Mouse (Mus musculus): Measurements from ENCODE around the gene Slc16a2. TPM values are rescaled to one million over a fixed set of nuclear protein-coding genes. Genes with fewer than 3 reads are reported as not detected.

Gene Slc16a2
- 0.60 TPM in 1 of 4 replicates, not detected in the others for total RNA-seq (2023)

GRCm38 (mm10) chrX:103821832-103822196 lies at the start of gene Slc16a2:
TSS of gene Slc16a2 (minus strand) at chrX:103821983.

Other genes with a start within 250 kb of the Slc16a2 start
- gene Zcchc13, start 191.4 kb downstream of the Slc16a2 start, total RNA-seq (2023) = not detected in 4 replicates
- 146 to 152 TPM (median 147 TPM) in 4 replicates for gene Rlim, start 159.3 kb upstream of the Slc16a2 start, total RNA-seq (2023)

Measured in B cell, adult 62 days (primary cell).